Mouse (Mus musculus) liver, postnatal 0 days (tissue): Measurements from ENCODE around the gene Zfp563. TPM values are rescaled to one million over a fixed set of nuclear protein-coding genes. Genes with fewer than 3 reads are reported as not detected.

Source experiments
- ATAC-seq: fragments of 200-750 bp; cut with Nextera tagmentation; 2 replicates; pipeline ENCODE4 v1.8.0; 2017; ENCODE audit warnings: mild to moderate bottlenecking, moderate library complexity
- DNase-seq: peaks from one replicate; pipeline ENCODE4 v3.0.0-alpha.2; 2016
- H3K27ac ChIP-seq: fragments of 300-500 bp; sonication (generic); 2 replicates; pipeline ENCODE4 v1.5.1; 2014; ENCODE audit warnings: antibody characterized with exemption, moderate library complexity, mild to moderate bottlenecking, low read depth
- H3K27me3 ChIP-seq: fragments of 300-500 bp; sonication (generic); 2 replicates; pipeline ENCODE4 v1.6.1; 2014; ENCODE audit warnings: low read length, control low read depth, mixed read lengths; ENCODE audit not compliant: insufficient read depth
- H3K36me3 ChIP-seq: fragments of 300-500 bp; sonication (generic); replicated peaks from 2 replicates; pipeline ENCODE4 v1.6.1; 2014; ENCODE audit warnings: mild to moderate bottlenecking, control low read depth, low read length, moderate library complexity, mixed read lengths; ENCODE audit not compliant: insufficient read depth
- H3K4me1 ChIP-seq: fragments of 300-500 bp; sonication (generic); 2 replicates; pipeline ENCODE4 v1.6.1; 2014; ENCODE audit warnings: antibody characterized with exemption, mild to moderate bottlenecking, control low read depth; ENCODE audit not compliant: insufficient read depth
- H3K4me2 ChIP-seq: fragments of 300-500 bp; sonication (generic); 2 replicates; pipeline ENCODE4 v1.6.1; 2014; ENCODE audit warnings: low read depth, mild to moderate bottlenecking, low read length, moderate library complexity, mixed read lengths
- H3K4me3 ChIP-seq: fragments of 300-500 bp; sonication (generic); 2 replicates; pipeline ENCODE4 v1.5.1; 2014; ENCODE audit warnings: low read depth, low read length
- H3K9ac ChIP-seq: fragments of 300-500 bp; sonication (generic); replicated peaks from 2 replicates; pipeline ENCODE4 v1.6.1; 2014; ENCODE audit warnings: mild to moderate bottlenecking, moderate library complexity
- H3K9me3 ChIP-seq: fragments of 300-500 bp; sonication (generic); 2 replicates; pipeline ENCODE4 v1.6.1; 2016; ENCODE audit warnings: mild to moderate bottlenecking, control low read depth, low read length, mixed read lengths
- CTCF ChIP-seq: sonication (generic); IDR thresholded peaks from 2 replicates; pipeline ENCODE4 v1.5.1; 2016; ENCODE audit warnings: antibody characterized with exemption, low read depth
- EP300 ChIP-seq: IDR thresholded peaks from 2 replicates; pipeline ENCODE4 v1.6.1; 2016; ENCODE audit warnings: antibody characterized with exemption, low read depth, mild to moderate bottlenecking
- WGBS: fragments of 180-500 bp; shearing (Covaris S2); extraction: QIAGEN DNeasy Blood & Tissue Kit; methylation state at CpG from one replicate; pipeline ENCODE4 v1.1.7; 2014; ENCODE audit not compliant: insufficient replicate concordance; 5-methylcytosine and 5-hydroxymethylcytosine counted together
- polyA plus RNA-seq: library from polyadenylated mRNA; unstranded; fragments of >200 nt; fragmentation: Nextera tagmentation; extraction: Ambion mirVana; gene quantifications from 2 replicates; pipeline ENCODE4 v1.2.1, GENCODE M21; 2015

The Zfp563 gene
- 1.5 and 1.6 TPM in 2 replicates for polyA plus RNA-seq

- Histone ChIP-seq H3K4me3 (peak within 1 kb of the TSS; percentile 67), H3K9ac (peak within 1 kb of the TSS; percentile 70), H3K36me3 (no peaks in the 10 kb centered on the region), H3K4me2 (peak within 1 kb of the TSS; percentile 86), H3K27ac (peak within 1 kb of the TSS; percentile 95), H3K4me1 (peaks cover 12% of the 10 kb centered on the region; the same call in 1 of the 2 replicates), H3K27me3 (no peaks in the 10 kb centered on the region), H3K9me3 (no peaks in the 10 kb centered on the region)
- ATAC-seq (peak; percentile 93), DNase-seq (peak; percentile 89)
- 4% methylated on average over 31 of the region's 34 CpGs for WGBS
- TF ChIP-seq CTCF (no peak), EP300 (no peak)
Observed at GRCm38 (mm10) chr17:33089220-33089949, at the start of gene Zfp563. TSS of gene Zfp563 (plus strand) at chr17:33089310.

- Histone ChIP-seq H3K4me3 (no peak overlapping the region), H3K4me1 (no peaks in the 10 kb centered on the region), H3K36me3 (no peaks in the 10 kb centered on the region), H3K9ac (no peak overlapping the region), H3K4me2 (no peak overlapping the region), H3K27me3 (no peaks in the 10 kb centered on the region), H3K9me3 (no peaks in the 10 kb centered on the region), H3K27ac (no peak overlapping the region)
- no peak for TF ChIP-seq CTCF
- ATAC-seq (no peak), DNase-seq (no peak)
- 4% methylated on average over 1 of the region's 1 CpGs for WGBS
Observed at GRCm38 (mm10) chr17:33058791-33059190, 30.3 kb upstream of the Zfp563 start.

GRCm38 (mm10) chr17:33063001-33063400, 26.1 kb upstream of the Zfp563 start:
- no peak for ATAC-seq

GRCm38 (mm10) chr17:33067958-33068357, 21.2 kb upstream of the Zfp563 start, which contains the start of gene 4921501E09Rik:
TSS of gene 4921501E09Rik (minus strand) at chr17:33068058.
- H3K27ac ChIP-seq, result no peak within 1 kb of the TSS
- no peaks in the 10 kb centered on the region for H3K9me3 ChIP-seq
- no peaks in the 10 kb centered on the region for H3K27me3 ChIP-seq
- no peaks in the 10 kb centered on the region for H3K36me3 ChIP-seq
- DNase-seq (no peak), ATAC-seq (no peak)
- no peak within 1 kb of the TSS for H3K4me2 ChIP-seq
- H3K4me3 ChIP-seq, result no peak within 1 kb of the TSS
- 48% methylated on average over 1 of the region's 1 CpGs for WGBS
- H3K9ac ChIP-seq, result no peak within 1 kb of the TSS
- no peak for TF ChIP-seq EP300
- no peak for TF ChIP-seq CTCF
- H3K4me1 ChIP-seq, result no peaks in the 10 kb centered on the region

More at GRCm38 (mm10) chr17:33063001-33063400, 26.1 kb upstream of the Zfp563 start:
- Histone ChIP-seq H3K27ac (no peak overlapping the region), H3K27me3 (no peaks in the 10 kb centered on the region), H3K4me2 (no peak overlapping the region), H3K4me3 (no peak overlapping the region), H3K4me1 (no peaks in the 10 kb centered on the region), H3K9ac (no peak overlapping the region), H3K36me3 (no peaks in the 10 kb centered on the region), H3K9me3 (no peaks in the 10 kb centered on the region)
- 4% methylated on average over 1 of the region's 1 CpGs for WGBS
- TF ChIP-seq EP300, result no peak
- no peak for TF ChIP-seq CTCF
- no peak for DNase-seq

- no peaks in the 10 kb centered on the region for H3K9me3 ChIP-seq
- no peak overlapping the region for H3K4me2 ChIP-seq
- no peaks in the 10 kb centered on the region for H3K27me3 ChIP-seq
- DNase-seq (no peak), ATAC-seq (no peak)
- H3K4me3 ChIP-seq, result no peak overlapping the region
- H3K4me1 ChIP-seq, result peaks cover 12% of the 10 kb centered on the region; the same call in 1 of the 2 replicates
- no peaks in the 10 kb centered on the region for H3K36me3 ChIP-seq
- WGBS, result 85% methylated on average over 1 of the region's 1 CpGs
- no peak overlapping the region for H3K9ac ChIP-seq
- no peak overlapping the region for H3K27ac ChIP-seq
- TF ChIP-seq CTCF (no peak), EP300 (no peak)
Observed at GRCm38 (mm10) chr17:33091630-33092029, 2.5 kb downstream of the Zfp563 start.

GRCm38 (mm10) chr17:33092391-33093193, 3.5 kb downstream of the Zfp563 start:
- Histone ChIP-seq H3K36me3 (no peaks in the 10 kb centered on the region), H3K27me3 (no peaks in the 10 kb centered on the region), H3K4me3 (peak overlapping the region; percentile 74), H3K9ac (peak overlapping the region; percentile 69), H3K27ac (peak overlapping the region; percentile 86), H3K4me1 (peaks cover 12% of the 10 kb centered on the region; the same call in 1 of the 2 replicates), H3K4me2 (peak overlapping the region; percentile 77), H3K9me3 (no peaks in the 10 kb centered on the region)
- DNase-seq (peak; percentile 76), ATAC-seq (peak; percentile 64)
- 2% methylated on average over 31 of the region's 31 CpGs for WGBS
- TF ChIP-seq CTCF, result no peak
